Mouse (Mus musculus) liver, adult (tissue): ENCODE data around the gene Hoxd4.

Source experiments
- GATA4 ChIP-seq: IDR thresholded peaks from 2 replicates; pipeline ENCODE4 v1.6.1; 2014; ENCODE audit warnings: mild to moderate bottlenecking, low read length; ENCODE audit not compliant: insufficient replicate concordance

Gene Hoxd4

DNA sequence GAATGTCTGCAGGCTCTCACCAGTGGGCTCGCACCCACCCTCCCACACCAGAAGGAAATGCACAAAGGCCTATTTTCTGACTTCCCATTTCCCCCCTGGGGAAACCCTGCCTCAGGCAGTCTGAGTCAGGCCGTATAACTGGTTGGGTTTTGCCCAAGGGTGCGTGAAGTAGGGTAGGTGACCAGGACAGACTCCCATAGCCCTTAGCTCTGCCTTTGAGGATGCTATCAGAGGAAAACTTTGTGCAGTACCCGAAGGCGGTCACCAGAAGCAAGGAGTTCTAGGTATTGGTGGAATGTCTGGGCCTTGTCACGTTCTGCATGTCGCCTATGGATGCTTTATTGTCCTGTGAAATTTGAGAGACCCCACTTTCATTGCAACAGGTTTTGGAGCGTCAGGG is 11.2 kb downstream of the Hoxd4 start:
- no peak for TF ChIP-seq GATA4

GRCm38 (mm10) chr2:74724244-74725015 is 12.7 kb downstream of the Hoxd4 start:
- no peak for TF ChIP-seq GATA4

- TF ChIP-seq GATA4: no peak
Measured at GRCm38 (mm10) chr2:74725171-74725570, 13.4 kb downstream of the Hoxd4 start.

DNA sequence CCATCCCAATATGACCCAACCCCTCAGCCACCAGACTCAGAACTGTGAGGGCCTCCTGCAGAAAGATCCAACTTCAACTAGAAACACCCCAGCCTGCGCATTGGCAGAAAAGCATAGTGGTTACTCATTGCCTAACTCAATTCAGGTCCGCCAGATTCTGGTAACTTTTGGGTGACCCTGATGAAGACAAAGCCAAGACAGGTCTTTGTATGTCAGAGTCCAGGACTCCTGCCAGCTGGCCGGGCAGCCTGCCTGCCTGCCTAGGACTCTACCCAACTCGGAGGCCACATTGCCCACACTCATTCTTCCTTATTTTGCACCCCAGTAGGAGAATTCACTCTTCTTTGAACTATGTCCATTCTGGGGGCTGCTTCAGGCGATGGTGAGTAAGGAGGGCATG is 14.8 kb downstream of the Hoxd4 start, which contains the start of gene Gm28230:
Gm28230 (plus strand) TSS at position 178 of the 400 bp plus-strand sequence.
- no peak for TF ChIP-seq GATA4

- TF ChIP-seq GATA4: no peak
Measured at GRCm38 (mm10) chr2:74726973-74727639, 15.4 kb downstream of the Hoxd4 start.

DNA sequence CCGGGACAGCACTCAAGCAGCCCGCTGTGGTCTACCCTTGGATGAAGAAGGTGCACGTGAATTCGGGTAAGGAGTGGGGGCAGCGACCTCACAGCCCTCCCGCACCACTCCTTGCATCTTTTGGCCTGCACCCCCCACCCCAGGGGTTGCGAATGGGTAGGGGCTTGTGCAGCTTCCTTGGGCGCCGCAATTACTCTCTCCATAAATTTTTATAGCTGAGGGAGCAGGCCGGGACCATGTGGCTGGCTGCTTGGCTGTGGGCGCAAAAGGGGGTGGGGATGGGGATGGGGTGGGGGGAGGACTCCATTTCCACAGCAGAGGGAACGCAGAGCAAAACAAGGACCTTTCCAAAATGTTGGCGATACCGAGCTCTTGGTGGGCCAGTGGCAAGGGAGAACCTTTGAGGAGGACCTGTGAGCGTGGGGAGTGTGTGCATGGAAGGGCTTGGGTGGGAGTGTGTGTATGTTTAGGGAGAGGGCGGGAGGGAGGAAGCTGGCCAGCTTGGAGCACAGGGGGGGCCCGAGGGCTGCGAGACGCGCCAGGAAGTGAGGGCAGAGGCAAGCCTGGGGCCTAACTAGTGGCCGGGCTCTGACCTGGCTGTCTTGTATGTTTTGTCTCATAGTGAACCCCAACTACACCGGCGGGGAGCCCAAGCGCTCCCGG is 16.0 kb downstream of the Hoxd4 start:
- TF ChIP-seq GATA4: no peak

GRCm38 (mm10) chr2:74728303-74728680 is 16.6 kb downstream of the Hoxd4 start:
- TF ChIP-seq GATA4: no peak

DNA sequence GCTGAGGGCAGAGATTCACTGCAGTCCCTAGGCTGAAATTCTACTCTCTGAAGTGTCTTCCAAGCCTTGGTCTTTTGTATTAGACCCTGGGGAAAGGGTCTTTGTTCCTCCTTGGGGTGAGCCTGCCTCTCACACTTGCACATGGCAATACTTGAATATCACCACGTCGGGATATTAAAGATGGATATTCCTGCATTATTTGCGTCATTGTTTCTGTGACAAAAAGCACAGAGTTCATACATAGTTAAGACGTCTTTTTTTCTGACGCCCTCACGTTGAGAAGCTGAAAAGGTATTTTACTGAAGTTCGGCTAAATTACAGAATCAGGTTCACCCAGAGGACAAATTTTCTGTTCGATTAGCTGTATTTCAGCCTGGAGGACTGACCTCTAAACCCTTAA is 18.6 kb downstream of the Hoxd4 start:
- no peak for TF ChIP-seq GATA4

GRCm38 (mm10) chr2:74731055-74731454 is 19.3 kb downstream of the Hoxd4 start:
- TF ChIP-seq GATA4: no peak

GRCm38 (mm10) chr2:74731799-74732512 is 20.2 kb downstream of the Hoxd4 start:
- TF ChIP-seq GATA4: no peak

DNA sequence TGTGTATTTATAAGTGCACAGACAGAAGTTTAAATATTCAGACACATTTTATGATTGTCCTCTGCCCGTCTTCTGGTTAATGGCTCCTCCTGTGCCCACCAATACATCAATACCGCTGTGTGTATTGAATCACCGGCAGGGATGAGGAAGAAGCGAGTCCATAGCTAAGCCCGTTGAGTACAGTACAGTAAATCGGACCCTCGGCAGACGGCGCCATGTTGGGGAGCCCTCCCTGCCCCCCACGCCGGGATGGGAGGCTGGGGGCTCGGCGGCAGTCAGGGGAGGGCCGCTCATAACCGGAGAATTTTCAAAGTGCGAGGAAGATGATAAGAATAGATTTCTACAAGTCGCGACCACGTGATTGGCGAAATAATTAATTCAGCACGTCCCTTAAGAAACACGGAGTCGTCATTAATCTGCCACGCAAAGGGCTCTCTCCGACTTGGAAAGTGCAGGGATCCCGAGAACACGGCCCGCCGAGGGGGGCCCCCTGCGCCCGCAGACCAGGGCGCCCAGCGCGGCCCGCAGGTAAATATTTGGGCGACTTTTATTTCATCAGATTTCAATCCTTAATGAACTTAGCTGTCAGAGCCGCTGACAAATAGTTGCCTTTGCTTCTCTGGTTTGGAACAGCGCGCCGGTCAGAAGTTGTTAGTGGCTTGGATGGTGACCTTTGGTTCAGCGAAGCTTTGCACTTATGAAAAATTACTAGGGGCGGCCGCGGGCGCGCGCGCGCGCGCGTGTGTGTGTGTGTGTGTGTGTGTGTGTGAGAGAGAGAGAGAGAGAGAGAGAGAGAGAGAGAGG is 21.0 kb downstream of the Hoxd4 start:
- no peak for TF ChIP-seq GATA4

DNA sequence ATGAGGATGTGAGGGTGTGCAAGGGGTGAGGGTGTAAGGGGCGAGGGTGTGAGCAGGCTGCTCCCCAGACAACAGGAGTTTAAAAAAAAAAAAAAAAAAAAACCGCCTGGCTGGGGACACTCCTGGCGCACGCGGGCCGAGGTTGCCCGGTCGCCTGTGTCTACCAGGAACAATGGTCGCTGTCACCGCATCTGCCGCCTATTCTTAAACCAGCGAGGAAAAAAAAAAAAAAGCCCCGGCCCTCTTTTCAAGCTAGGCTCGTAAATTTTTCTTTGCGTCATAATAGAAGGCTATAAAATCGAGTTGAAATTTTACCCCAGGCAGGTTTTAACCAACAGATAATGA is 21.6 kb downstream of the Hoxd4 start:
- TF ChIP-seq GATA4: no peak

DNA sequence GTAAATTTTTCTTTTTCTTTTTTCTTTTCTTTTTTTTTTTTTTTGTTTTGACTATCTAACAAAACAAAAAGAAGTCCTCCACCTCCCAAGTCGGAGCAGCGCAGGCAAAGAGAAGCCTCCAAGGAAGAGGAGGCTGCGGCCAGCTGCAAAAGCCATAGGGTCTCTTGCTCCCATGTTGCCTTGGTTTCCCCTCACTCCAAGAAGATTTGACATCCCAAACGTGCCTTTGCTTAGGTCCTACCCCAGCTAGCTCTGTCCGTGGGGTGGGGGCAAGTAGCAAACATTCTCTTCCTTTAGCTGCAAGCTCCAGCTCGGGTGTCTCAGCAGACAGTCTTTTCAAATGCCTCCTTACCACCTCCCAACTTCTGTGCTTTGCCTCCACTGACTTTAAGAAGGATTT is 22.0 kb downstream of the Hoxd4 start:
- no peak for TF ChIP-seq GATA4

- TF ChIP-seq GATA4: no peak
Measured at GRCm38 (mm10) chr2:74734451-74734850, 22.7 kb downstream of the Hoxd4 start.
